Mouse (Mus musculus) intestine, postnatal 0 days (tissue): ENCODE results near the gene Olfr148. TPM values are rescaled to one million over a fixed set of nuclear protein-coding genes. Genes with fewer than 3 reads are reported as not detected.
A peak's percentile ranks its signal among the peaks of the same experiment; 100 is the strongest.

Experiments
- ATAC-seq: fragments of 200-750 bp; cut with Nextera tagmentation; 2 replicates; pipeline ENCODE4 v1.8.0; 2017; ENCODE audit warnings: mild to moderate bottlenecking, moderate TSS enrichment, moderate library complexity
- H3K27ac ChIP-seq: fragments of 300-500 bp; sonication (generic); 2 replicates; pipeline ENCODE4 v1.5.1; 2014; ENCODE audit warnings: mild to moderate bottlenecking, low read depth, low read length, moderate library complexity
- H3K27me3 ChIP-seq: fragments of 300-500 bp; sonication (generic); replicated peaks from 2 replicates; pipeline ENCODE4 v1.6.1; 2014; ENCODE audit warnings: low read length, mixed read lengths; ENCODE audit not compliant: control insufficient read depth, insufficient read depth
- H3K36me3 ChIP-seq: fragments of 300-500 bp; sonication (generic); 2 replicates; pipeline ENCODE4 v1.6.1; 2014; ENCODE audit warnings: mild to moderate bottlenecking, moderate library complexity; ENCODE audit not compliant: control insufficient read depth, insufficient read depth
- H3K4me1 ChIP-seq: fragments of 300-500 bp; sonication (generic); replicated peaks from 2 replicates; pipeline ENCODE4 v1.6.1; 2014; ENCODE audit warnings: antibody characterized with exemption, low read length, mixed read lengths; ENCODE audit not compliant: control insufficient read depth, insufficient read depth
- H3K4me2 ChIP-seq: fragments of 300-500 bp; sonication (generic); replicated peaks from 2 replicates; pipeline ENCODE4 v1.6.1; 2014; ENCODE audit warnings: low read depth, mild to moderate bottlenecking, moderate library complexity
- H3K4me3 ChIP-seq: fragments of 300-500 bp; sonication (generic); 2 replicates; pipeline ENCODE4 v1.5.1; 2014; ENCODE audit warnings: low read depth, low read length
- H3K9ac ChIP-seq: fragments of 300-500 bp; sonication (generic); 2 replicates; pipeline ENCODE4 v1.6.1; 2014; ENCODE audit warnings: mild to moderate bottlenecking, low read depth, low read length
- H3K9me3 ChIP-seq: fragments of 300-500 bp; sonication (generic); 2 replicates; pipeline ENCODE4 v1.6.1; 2016; ENCODE audit warnings: mixed run types; ENCODE audit not compliant: control insufficient read depth
- CTCF ChIP-seq: sonication (generic); IDR thresholded peaks from 2 replicates; pipeline ENCODE4 v1.5.1; 2016; ENCODE audit warnings: low read depth, mild to moderate bottlenecking, control low read depth, antibody characterized with exemption, moderate library complexity
- WGBS: fragments of 180-500 bp; shearing (Covaris S2); extraction: QIAGEN DNeasy Blood & Tissue Kit; methylation state at CpG from one replicate; pipeline ENCODE4 v1.1.7; 2014; 5-methylcytosine and 5-hydroxymethylcytosine counted together
- polyA plus RNA-seq: library from polyadenylated mRNA; unstranded; fragments of >200 nt; fragmentation: Nextera tagmentation; extraction: Ambion mirVana; gene quantifications from 2 replicates; pipeline ENCODE4 v1.2.1, GENCODE M21; 2015

Olfr148 gene
- polyA plus RNA-seq: not detected in 2 replicates

GRCm38 (mm10) chr9:39610355-39610754 lies at the start of gene Olfr148:
Gene Olfr148, plus strand, starts transcription at chr9:39610655.
- no peak for TF ChIP-seq CTCF
- H3K4me2 ChIP-seq: no peak within 1 kb of the TSS
- ATAC-seq: no peak
- H3K36me3 ChIP-seq: no peaks in the 10 kb centered on the region
- no peaks in the 10 kb centered on the region for H3K27me3 ChIP-seq
- WGBS: 70% methylated on average over 3 of the region's 3 CpGs
- H3K4me1 ChIP-seq: no peaks in the 10 kb centered on the region
- H3K27ac ChIP-seq: no peak within 1 kb of the TSS
- H3K9me3 ChIP-seq: no peaks in the 10 kb centered on the region
- no peak within 1 kb of the TSS for H3K9ac ChIP-seq
- no peak within 1 kb of the TSS for H3K4me3 ChIP-seq

GRCm38 (mm10) chr9:39575469-39575868 lies 35.0 kb upstream of the Olfr148 start, which contains the start of gene Olfr959:
Gene Olfr959, minus strand, starts transcription at chr9:39575569.
- no peaks in the 10 kb centered on the region for H3K4me1 ChIP-seq
- H3K36me3 ChIP-seq: no peaks in the 10 kb centered on the region
- H3K27ac ChIP-seq: no peak within 1 kb of the TSS
- H3K4me3 ChIP-seq: no peak within 1 kb of the TSS
- no peaks in the 10 kb centered on the region for H3K9me3 ChIP-seq
- TF ChIP-seq CTCF: no peak
- H3K9ac ChIP-seq: no peak within 1 kb of the TSS
- H3K4me2 ChIP-seq: no peak within 1 kb of the TSS
- ATAC-seq: no peak
- 74% methylated on average over 3 of the region's 3 CpGs for WGBS
- no peaks in the 10 kb centered on the region for H3K27me3 ChIP-seq

DNA sequence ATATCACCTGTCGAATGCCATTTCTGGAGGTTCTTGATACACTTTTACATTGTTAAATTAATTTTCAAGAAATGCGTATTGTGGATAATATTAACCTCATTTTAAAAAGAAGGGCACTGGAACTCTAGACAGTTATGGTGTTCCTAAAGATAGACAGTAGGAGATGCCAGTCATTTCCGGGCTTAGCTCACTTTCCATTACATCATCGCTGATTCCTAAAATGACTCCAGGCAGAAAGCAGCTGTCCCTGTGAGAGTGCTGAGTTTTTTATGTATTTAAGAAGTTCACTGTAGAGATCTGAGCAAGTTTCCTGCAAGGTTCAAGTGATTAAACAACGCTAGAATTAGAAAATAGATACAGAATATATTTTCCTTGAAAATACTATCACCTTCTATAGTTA lies 33.4 kb upstream of the Olfr148 start:
- H3K4me2 ChIP-seq: no peak overlapping the region
- no peaks in the 10 kb centered on the region for H3K9me3 ChIP-seq
- ATAC-seq: no peak
- no peaks in the 10 kb centered on the region for H3K27me3 ChIP-seq
- no peak overlapping the region for H3K9ac ChIP-seq
- no peak for TF ChIP-seq CTCF
- no peak overlapping the region for H3K27ac ChIP-seq
- H3K4me3 ChIP-seq: no peak overlapping the region
- no peaks in the 10 kb centered on the region for H3K4me1 ChIP-seq
- 87% methylated on average over 5 of the region's 5 CpGs for WGBS
- no peaks in the 10 kb centered on the region for H3K36me3 ChIP-seq

- peak overlapping the region; percentile 34 for H3K4me3 ChIP-seq
- H3K27ac ChIP-seq: no peak overlapping the region
- H3K9ac ChIP-seq: no peak overlapping the region
- peak overlapping the region; percentile 60 for H3K4me2 ChIP-seq
- H3K36me3 ChIP-seq: no peaks in the 10 kb centered on the region
- H3K4me1 ChIP-seq: no peaks in the 10 kb centered on the region
- WGBS: under 1% methylated on average over 19 of the region's 19 CpGs
- no peaks in the 10 kb centered on the region for H3K27me3 ChIP-seq
- no peaks in the 10 kb centered on the region for H3K9me3 ChIP-seq
- TF ChIP-seq CTCF: no peak
- 0 out of 2 replicates have a peak, but pooled peaks have one; percentile 38 for ATAC-seq
These were observed 7.7 kb upstream of the Olfr148 start for GRCm38 (mm10) chr9:39602536-39603332.

GRCm38 (mm10) chr9:39603333-39603845 lies 7.1 kb upstream of the Olfr148 start:
- Histone ChIP-seq H3K4me2 (peak overlapping the region; percentile 60), H3K27me3 (no peaks in the 10 kb centered on the region), H3K9me3 (no peaks in the 10 kb centered on the region), H3K9ac (no peak overlapping the region), H3K27ac (no peak overlapping the region), H3K36me3 (no peaks in the 10 kb centered on the region), H3K4me3 (peak overlapping the region; percentile 34), H3K4me1 (no peaks in the 10 kb centered on the region)
- 1% methylated on average over 9 of the region's 9 CpGs for WGBS
- no peak for TF ChIP-seq CTCF
- no peak for ATAC-seq

DNA sequence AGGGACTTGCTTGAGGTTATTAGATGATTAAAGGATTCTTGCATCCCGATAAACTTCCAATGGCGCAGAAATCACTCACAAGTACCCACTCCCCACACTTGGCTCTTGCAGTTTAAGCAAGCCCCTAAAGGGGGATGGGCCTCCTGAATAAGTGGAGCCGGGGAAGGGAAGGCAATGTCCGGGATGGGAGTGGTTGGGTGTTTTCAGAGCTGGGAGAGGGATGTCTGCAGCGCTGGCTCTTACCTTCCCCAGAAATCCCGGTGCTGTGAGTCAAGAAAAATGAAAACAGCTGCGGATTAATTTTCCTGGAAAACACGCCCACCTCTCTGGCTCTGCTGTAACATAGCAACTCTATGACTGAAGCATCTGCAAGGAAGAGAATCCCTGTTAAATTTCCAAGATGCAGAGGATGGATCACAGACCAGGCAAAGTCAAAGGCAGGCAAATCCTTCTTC lies 6.4 kb upstream of the Olfr148 start, which contains the start of gene AW551984:
TSS of gene AW551984 (minus strand) at position 405 of the 455 bp plus-strand sequence.
- TF ChIP-seq CTCF: no peak
- no peaks in the 10 kb centered on the region for H3K27me3 ChIP-seq
- WGBS: 2% methylated on average over 8 of the region's 8 CpGs
- H3K4me2 ChIP-seq: peak within 1 kb of the TSS; percentile 60
- no peak within 1 kb of the TSS for H3K27ac ChIP-seq
- H3K9me3 ChIP-seq: no peaks in the 10 kb centered on the region
- peak within 1 kb of the TSS; percentile 34 for H3K4me3 ChIP-seq
- no peak for ATAC-seq
- no peaks in the 10 kb centered on the region for H3K4me1 ChIP-seq
- no peak within 1 kb of the TSS for H3K9ac ChIP-seq
- no peaks in the 10 kb centered on the region for H3K36me3 ChIP-seq
